Mouse (Mus musculus) thymus, adult 18-20 months (tissue): Measurements from ENCODE around the gene Ckm.

Source experiments
- DNase-seq, 2 experiments: peaks; one replicate each; pipeline ENCODE4 v3.0.0; 2022; ENCODE audit warnings: mixed read lengths in 2 of 2

Gene Ckm

DNA sequence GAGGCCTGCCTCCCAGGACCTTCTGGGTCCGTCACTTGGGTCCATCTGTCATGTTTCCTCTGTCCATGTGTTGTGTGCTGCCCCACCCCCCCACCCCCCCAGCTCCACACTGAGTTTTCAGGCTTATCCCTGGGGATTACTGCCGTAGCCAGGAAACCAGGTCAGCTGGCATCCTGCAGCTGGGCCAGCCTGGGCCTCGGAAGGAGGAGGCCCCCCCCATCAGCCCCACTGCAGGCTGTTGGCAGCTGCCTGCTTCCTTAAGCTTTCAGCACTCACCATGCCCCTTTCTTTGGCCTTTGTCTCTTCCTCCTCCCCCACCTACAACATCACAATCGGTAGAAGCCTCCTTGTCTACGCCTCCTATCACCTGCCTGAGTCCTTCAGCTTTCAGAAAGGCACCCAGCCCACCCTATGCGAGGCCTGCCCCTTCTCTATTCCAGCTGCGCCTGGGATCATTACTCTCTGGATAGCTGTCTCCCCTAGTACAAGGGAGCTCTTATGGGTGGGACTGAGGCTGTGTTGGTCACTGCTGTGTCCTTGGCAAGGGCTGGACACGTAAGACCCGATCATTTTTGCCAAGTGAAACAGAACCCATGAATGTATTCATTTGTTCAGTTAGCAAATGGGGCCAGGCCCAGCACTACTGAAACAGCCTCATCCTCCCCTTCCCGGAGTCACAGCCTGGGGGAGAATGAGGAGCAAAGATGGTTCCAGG, 15.7 kb upstream of the Ckm start:
- no peak for DNase-seq

DNA sequence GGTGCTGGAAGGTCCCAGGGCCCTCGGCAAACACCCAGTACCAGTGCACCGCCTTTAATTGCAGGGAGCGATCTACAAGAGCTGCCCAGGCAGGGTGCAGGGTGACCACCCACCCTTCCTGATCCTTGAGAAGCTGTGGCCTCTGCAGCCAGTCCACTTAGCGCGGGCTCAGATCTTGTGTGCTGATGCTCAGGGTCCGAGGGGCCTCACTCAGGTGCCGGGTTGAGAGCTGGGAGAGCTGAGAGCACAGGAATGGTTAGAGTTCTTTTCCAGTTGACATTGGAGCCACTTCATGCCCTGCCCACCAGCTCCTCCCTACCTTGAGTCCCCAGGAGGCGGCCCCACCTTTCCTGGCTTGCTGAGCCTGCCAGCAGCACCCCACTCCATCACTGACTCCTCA, 10.1 kb upstream of the Ckm start:
- DNase-seq = no peak

- DNase-seq = peak; percentile 51 to 57
These were observed 4.9 kb upstream of the Ckm start for GRCm38 (mm10) chr7:19399496-19400280.

DNA sequence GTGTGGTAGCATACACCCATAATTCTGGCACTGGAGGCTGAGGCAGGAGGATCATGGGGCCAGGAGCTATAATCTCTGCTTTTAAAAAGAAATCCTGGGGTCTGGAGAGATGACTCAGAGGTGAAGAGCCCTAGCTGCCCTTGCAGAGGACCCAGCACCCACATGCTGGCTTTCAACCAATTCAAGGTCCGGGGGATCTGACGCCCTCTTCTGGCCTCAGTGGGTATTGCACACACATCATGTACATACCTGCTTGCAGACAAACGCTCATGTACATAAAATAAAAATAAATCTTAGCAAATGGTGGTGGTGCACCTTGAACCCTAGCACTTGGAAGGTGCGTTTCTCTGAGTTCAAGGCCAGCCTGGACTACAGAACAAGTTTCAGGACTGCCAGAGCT, 3.6 kb upstream of the Ckm start:
- no peak for DNase-seq

- no peak for DNase-seq
These were observed 2.0 kb upstream of the Ckm start for GRCm38 (mm10) chr7:19402535-19403112.

DNA sequence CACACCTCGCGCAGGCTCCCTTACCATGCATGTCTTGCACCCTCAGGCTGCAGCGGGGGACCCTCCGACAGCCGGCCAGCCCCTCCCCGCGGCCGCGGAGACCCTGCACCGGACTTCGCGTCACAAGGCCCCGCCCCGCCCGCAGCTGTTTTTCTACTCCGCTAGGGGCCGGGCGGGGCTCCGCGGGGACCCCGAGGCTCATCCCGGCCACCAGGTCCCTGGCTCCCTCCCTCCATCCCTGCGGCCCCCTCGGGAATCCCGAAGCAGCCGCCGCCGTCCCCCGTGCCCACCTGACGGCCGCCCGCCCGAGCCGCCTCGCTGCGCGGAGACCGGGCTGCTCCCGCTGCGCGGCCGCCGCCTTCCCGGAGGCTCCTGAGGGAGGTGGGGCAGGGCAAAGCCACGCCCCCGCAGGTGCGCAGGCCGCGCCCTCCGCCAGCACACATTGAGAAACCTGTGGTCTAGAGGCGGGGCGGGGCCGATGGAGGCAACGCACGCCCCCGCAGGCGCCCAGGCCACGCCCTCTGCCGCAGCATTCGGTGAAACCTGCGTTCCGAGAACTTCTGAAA, 762 bp upstream of the Ckm start, which contains the start of gene Klc3:
Gene Klc3 (minus strand): TSS at position 374 of the 566 bp plus-strand sequence.
- DNase-seq = peak; percentile 81 to 87

DNA sequence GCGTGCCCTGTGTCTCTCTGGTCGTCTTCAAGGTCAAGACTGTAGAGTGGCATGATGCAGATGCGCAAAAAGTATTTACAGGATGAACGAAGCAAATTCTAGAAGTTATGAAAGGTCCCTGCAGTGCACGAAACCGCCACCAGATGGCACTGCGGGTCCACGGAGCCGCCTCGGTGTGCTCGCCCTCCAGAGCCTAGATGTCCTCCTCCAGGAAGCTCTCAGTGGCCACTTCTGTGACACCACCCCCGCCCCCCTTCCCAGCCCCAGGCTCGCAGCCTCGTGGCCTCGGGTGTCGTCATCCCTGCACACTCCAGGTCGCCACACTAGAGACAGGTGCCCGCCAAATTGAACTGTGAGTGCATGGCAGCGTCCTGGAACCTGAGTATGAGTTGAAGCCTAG, 841 bp downstream of the Ckm start:
- DNase-seq = peak; percentile 52 to 67

DNA sequence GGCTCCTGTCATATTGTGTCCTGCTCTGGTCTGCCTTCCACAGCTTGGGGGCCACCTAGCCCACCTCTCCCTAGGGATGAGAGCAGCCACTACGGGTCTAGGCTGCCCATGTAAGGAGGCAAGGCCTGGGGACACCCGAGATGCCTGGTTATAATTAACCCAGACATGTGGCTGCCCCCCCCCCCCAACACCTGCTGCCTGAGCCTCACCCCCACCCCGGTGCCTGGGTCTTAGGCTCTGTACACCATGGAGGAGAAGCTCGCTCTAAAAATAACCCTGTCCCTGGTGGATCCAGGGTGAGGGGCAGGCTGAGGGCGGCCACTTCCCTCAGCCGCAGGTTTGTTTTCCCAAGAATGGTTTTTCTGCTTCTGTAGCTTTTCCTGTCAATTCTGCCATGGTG, 5.2 kb downstream of the Ckm start:
- DNase-seq = no peak

DNA sequence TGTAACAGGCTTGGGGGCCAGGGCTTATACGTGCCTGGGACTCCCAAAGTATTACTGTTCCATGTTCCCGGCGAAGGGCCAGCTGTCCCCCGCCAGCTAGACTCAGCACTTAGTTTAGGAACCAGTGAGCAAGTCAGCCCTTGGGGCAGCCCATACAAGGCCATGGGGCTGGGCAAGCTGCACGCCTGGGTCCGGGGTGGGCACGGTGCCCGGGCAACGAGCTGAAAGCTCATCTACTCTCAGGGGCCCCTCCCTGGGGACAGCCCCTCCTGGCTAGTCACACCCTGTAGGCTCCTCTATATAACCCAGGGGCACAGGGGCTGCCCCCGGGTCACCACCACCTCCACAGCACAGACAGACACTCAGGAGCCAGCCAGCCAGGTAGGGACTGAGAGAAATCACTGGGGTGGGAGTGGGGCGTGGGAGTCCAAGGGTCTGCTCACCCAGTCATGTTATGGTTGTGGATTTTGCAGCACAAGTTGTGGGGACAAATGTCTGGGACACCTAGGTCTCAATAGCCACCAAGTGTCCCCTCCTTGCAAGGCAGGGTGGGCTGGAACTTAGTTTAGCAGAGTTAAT, 6.3 kb downstream of the Ckm start:
- DNase-seq = no peak

DNA sequence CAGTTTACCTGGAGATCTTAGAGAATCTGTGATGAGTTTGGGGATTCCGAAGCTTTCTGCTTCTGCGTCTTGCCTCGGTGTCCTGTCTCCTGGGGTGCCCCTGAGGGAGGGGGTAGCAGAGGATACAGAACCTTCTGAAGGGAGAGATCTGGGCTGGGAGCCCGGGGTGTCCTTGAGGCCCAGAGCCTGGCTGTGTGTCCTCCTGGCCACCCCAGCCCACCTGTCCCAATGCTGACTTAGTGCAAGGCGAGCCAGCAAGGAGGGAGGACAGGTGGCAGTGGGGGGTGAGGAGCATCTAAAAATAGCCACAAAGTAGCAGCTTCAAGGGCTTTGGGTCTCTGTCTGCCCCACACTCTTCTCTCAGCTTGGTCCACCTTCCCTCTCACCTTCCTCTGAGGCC, 7.2 kb downstream of the Ckm start:
- DNase-seq = no peak

GRCm38 (mm10) chr7:19413525-19413924, 8.9 kb downstream of the Ckm start:
- DNase-seq = no peak

DNA sequence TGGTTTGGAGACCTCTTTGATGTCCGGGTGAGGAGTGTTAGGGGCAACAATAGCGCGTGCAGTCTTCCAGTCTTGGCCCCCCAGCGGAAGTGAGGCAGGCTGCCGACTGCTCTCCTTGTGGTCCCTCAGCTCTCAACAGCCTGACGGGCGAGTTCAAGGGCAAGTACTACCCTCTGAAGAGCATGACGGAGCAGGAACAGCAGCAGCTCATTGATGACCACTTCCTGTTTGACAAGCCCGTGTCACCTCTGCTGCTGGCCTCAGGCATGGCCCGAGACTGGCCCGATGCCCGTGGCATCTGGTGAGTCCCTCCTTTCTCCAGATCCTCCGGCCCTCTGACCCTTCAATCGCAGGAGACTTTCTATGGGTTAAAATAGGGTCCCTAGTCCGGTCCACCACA, 12.0 kb downstream of the Ckm start:
- no peak for DNase-seq

- DNase-seq = no peak
These were observed 15.5 kb downstream of the Ckm start for GRCm38 (mm10) chr7:19420121-19420520.

DNA sequence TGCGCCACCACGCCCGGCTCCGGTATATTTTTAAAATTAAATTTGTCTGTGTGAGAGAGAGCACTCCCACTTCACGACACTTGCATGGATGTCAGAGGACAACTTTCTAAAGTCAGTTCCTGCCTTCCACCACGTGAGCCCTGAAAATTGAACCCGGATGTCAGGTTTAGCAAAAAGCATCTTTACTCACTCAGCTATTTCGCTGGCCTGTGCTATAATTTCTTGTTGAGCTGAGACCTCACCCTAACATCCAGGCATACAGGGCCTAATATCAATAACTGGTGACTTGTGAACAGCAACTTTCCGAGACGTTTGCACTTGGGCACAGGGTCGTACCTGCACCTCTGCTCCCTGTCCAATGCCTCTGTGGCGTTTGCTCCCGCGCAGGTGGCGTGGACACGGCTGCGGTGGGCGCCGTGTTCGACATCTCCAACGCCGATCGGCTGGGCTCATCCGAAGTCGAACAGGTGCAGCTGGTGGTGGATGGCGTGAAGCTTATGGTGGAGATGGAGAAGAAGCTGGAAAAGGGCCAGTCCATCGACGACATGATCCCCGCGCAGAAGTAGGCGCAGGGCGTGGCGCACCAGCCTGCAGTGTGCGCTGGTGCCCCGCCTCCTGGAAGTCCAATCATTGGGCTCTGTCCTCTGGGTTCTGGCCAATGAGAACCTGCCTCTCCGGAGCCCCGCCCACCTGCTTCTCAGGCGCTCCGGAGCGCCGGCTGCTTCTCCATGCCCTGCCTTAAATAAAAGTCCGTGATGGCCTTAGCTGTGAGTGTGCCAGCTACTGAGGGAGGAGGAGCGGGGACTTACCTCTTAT, 16.5 kb downstream of the Ckm start:
- peak; percentile 70 to 78 for DNase-seq

DNA sequence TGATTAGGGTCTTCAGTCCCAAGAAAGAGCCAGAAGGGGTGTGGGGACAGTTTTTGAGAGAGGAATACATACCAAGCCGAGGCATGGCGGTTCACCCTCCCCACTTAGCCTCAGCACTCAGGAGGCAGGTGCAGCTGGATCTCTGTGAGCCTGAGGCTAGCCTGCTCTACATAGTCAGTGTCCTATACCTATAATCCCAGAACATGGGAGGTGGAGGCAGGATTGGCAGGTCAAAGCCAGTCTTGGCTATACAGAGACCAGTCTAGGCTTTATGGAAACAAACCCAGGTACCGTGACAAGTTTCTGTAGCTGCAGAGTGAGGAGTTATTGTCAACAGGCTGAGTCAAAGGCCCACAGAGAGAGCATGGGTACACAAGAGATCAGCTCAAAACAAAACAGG, 18.5 kb downstream of the Ckm start:
- no peak for DNase-seq

DNA sequence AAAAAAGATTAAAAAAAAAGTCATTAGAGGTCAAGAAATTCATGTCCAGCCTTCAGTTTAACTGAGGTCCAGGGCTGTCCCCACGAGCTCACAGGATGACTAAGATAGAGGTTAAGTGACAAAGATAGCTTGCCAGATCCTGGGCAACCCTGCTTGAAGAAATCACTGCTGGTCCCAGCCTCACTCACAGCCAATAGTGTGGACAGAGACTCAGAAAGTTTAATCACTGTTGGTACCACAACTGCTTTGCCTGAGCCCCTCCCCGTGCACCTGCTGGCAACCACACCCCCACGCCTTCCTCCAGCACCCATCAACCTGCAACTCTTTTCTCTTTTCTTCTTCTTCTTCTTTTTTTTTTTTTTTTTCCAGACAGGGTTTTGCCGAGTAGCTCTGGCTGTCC, 19.5 kb downstream of the Ckm start:
- DNase-seq = no peak

GRCm38 (mm10) chr7:19426349-19426748, 21.8 kb downstream of the Ckm start:
- no peak for DNase-seq

GRCm38 (mm10) chr7:19426888-19427287, 22.3 kb downstream of the Ckm start:
- no peak for DNase-seq

- DNase-seq = no peak
These were observed 23.5 kb downstream of the Ckm start for GRCm38 (mm10) chr7:19427999-19428650.

DNA sequence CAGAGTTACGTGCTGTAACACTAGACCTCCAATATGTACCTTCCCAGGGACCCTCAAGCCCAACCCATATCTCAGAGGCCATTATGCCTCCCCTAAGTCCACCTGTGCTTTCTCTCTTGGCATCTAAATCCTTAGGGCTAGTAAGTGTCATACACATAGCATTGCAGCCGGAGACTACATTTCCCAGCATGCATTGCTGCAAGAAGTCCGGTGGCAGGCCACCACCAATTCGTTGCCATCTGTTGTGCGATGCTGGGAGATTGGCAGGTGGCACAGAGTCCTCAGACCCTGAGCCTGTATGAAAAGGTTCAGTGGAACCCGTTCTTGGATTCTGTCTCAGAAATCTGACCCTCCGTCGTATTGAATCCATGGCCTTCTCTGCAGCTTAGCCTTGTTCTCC, 25.1 kb downstream of the Ckm start:
- DNase-seq = no peak

GRCm38 (mm10) chr7:19430402-19430801, 25.8 kb downstream of the Ckm start:
- DNase-seq = no peak

GRCm38 (mm10) chr7:19432475-19432874, 27.9 kb downstream of the Ckm start:
- no peak for DNase-seq
